In the genomic region with DNA sequence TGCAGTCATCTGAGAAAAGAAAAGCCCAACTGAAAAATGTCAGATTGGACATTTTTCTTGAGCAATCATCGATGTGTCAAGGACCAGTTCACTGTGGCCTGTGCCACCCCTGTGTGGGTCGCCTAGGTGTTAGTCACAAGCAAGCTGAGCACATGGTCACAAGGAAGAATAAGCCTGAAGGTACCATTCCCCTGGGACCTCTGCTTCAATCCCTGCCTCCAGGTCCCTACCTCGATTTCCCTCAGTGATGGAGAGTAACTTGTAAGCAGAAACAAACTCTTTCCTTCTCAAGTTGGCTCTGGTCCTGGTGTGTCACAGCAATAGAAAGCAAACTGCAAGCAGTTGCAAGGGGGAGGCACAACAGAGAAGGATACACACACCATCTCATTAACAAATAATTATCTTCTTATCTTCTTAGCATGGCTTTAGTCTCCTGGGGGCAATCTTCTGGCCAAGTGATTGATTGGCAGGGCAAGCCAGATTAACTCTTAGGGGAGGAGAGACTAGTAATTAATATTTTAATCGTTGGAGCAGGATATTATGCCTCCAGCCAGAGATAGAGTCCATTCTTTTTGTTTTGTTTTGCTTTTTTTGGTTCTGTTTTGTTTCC, we compare ENCODE assay signal across 13 mouse cellular contexts. TPM values are rescaled to one million over a fixed set of nuclear protein-coding genes. Genes with fewer than 3 reads are reported as not detected.
DNase-seq lines count a peak whose midpoint lies in the region; ATAC-seq and TF ChIP-seq lines count a peak whose summit lies in the region.
"Had no signal": no experiment of that assay in that cellular context is flagged by ENCODE, and none has a peak within 500 bp of the region (broad histone marks: within the 10 kb centered on the region; RNA-seq: fewer than 3 reads in every experiment).

No protein-coding gene starts in this region.

- dilution Hi-C loops in CH12.LX (cut with MboI; ENCODE audit: extremely low pct_ligation_motif_present, extremely low pct_unique_long_range_greater_than_20kb, low sequenced_read_pairs) = no loop called here

- H3K4me1 ChIP-seq in kidney, embryonic 15.5 days = peaks cover 17% of the 10 kb centered on the region
- H3K4me1 ChIP-seq in CH12.LX (ENCODE audit: control insufficient read depth in 1 of 2, insufficient read depth in 2 of 2) = no peaks in the 10 kb centered on the region
- H3K4me1 ChIP-seq in midbrain, embryonic 16.5 days (ENCODE audit: control insufficient read depth, insufficient read depth, low read length) = no peaks in the 10 kb centered on the region
- no peaks in the 10 kb centered on the region for H3K4me1 ChIP-seq in stomach, postnatal 0 days (replicated peaks; ENCODE audit: control insufficient read depth, insufficient read depth)
- H3K4me1 ChIP-seq: hindbrain, embryonic 15.5 days had no signal

- peak; percentile 14 for DNase-seq in adrenal gland, postnatal 14 days
- no peak for DNase-seq in adrenal gland, postnatal 4 days (ENCODE audit: low spot score in 2 of 2)
- DNase-seq in kidney, adult 8-10 months = no peak
- DNase-seq in CH12.LX (ENCODE audit: extremely low read depth) = no peak
- DNase-seq in stomach, postnatal 0 days (ENCODE audit: low spot score) = no peak
- DNase-seq in frontal cortex, postnatal 25 days (ENCODE audit: low spot score in 2 of 2) = no peak
- DNase-seq: lung, postnatal 4 days had no signal

- H3K36me3 ChIP-seq in kidney, embryonic 15.5 days = no peaks in the 10 kb centered on the region
- H3K36me3 ChIP-seq in CH12.LX (replicated peaks in 1 of 2; ENCODE audit: control insufficient read depth in 1 of 2, insufficient read depth in 1 of 2, low read length in 1 of 2) = no peaks in the 10 kb centered on the region
- H3K36me3 ChIP-seq in midbrain, embryonic 16.5 days (ENCODE audit: control insufficient read depth, insufficient read depth, low read length) = no peaks in the 10 kb centered on the region
- no peaks in the 10 kb centered on the region for H3K36me3 ChIP-seq in stomach, postnatal 0 days (ENCODE audit: control insufficient read depth, insufficient read depth, low read length)
- H3K36me3 ChIP-seq: hindbrain, embryonic 15.5 days; limb, embryonic 15.5 days had no signal

- in situ Hi-C loops in CH12.LX (cut with MboI; ENCODE audit: low pct_ligation_motif_present, low pct_unique_long_range_greater_than_20kb, low sequenced_read_pairs) = no loop called here

- H3K9me3 ChIP-seq in kidney, embryonic 15.5 days (replicated peaks) = no peaks in the 10 kb centered on the region
- H3K9me3 ChIP-seq in CH12.LX (replicated peaks; ENCODE audit: low read length) = no peaks in the 10 kb centered on the region
- H3K9me3 ChIP-seq in midbrain, embryonic 16.5 days (replicated peaks; ENCODE audit: control insufficient read depth, low read length, poor library complexity, severe bottlenecking) = no peaks in the 10 kb centered on the region
- no peaks in the 10 kb centered on the region for H3K9me3 ChIP-seq in stomach, postnatal 0 days (ENCODE audit: control insufficient read depth, low read length)
- H3K9me3 ChIP-seq: hindbrain, embryonic 15.5 days; limb, embryonic 15.5 days had no signal

- H3K27me3 ChIP-seq in kidney, embryonic 15.5 days = no peaks in the 10 kb centered on the region
- H3K27me3 ChIP-seq in CH12.LX (replicated peaks) = no peaks in the 10 kb centered on the region
- H3K27me3 ChIP-seq in midbrain, embryonic 16.5 days (ENCODE audit: control insufficient read depth, insufficient read depth, low read depth, low read length) = no peaks in the 10 kb centered on the region
- no peaks in the 10 kb centered on the region for H3K27me3 ChIP-seq in stomach, postnatal 0 days (ENCODE audit: control insufficient read depth, insufficient read depth, low read length)
- H3K27me3 ChIP-seq: hindbrain, embryonic 15.5 days; limb, embryonic 15.5 days had no signal

- no peak overlapping the region for H3K4me3 ChIP-seq in kidney, embryonic 15.5 days (replicated peaks)
- H3K4me3 ChIP-seq in CH12.LX (replicated peaks in 1 of 3; ENCODE audit: low read depth in 2 of 3, low read length in 2 of 3, poor library complexity in 1 of 3) = no peak overlapping the region
- no peak overlapping the region for H3K4me3 ChIP-seq in midbrain, embryonic 16.5 days (ENCODE audit: low read depth, low read length)
- no peak overlapping the region for H3K4me3 ChIP-seq in stomach, postnatal 0 days (ENCODE audit: low read depth, low read length)
- H3K4me3 ChIP-seq: hindbrain, embryonic 15.5 days; layer of hippocampus, adult 2 months; limb, embryonic 15.5 days had no signal

- TF ChIP-seq RAD21 in CH12.LX (IDR thresholded peaks at IDR 0.05; ENCODE audit: low read depth, low read length) = no peak

- no peak for ATAC-seq in kidney, embryonic 15.5 days (replicated peaks; ENCODE audit: low FRiP score)
- 0 out of 2 replicates have a peak, but pooled peaks have one; percentile 25 for ATAC-seq in midbrain, embryonic 16.5 days
- ATAC-seq in stomach, postnatal 0 days (ENCODE audit: low FRiP score, low TSS enrichment) = no peak

- no peak overlapping the region for H3K4me2 ChIP-seq in kidney, embryonic 15.5 days
- H3K4me2 ChIP-seq in CH12.LX (ENCODE audit: insufficient read depth, low read depth, poor library complexity, severe bottlenecking) = peak overlapping the region; percentile 29; the same call in 1 of the 2 replicates
- no peak overlapping the region for H3K4me2 ChIP-seq in midbrain, embryonic 16.5 days (ENCODE audit: low read length)
- H3K4me2 ChIP-seq in stomach, postnatal 0 days (replicated peaks; ENCODE audit: low read depth) = no peak overlapping the region
- H3K4me2 ChIP-seq: hindbrain, embryonic 15.5 days; limb, embryonic 15.5 days had no signal

- WGBS in kidney, embryonic 15.5 days = 54% methylated on average over 4 of the region's 4 CpGs
- WGBS in midbrain, embryonic 16.5 days = 58% methylated on average over 4 of the region's 4 CpGs
- 59% methylated on average over 4 of the region's 4 CpGs for WGBS in stomach, postnatal 0 days

- no peaks in the 10 kb centered on the region for H3K79me2 ChIP-seq in CH12.LX (replicated peaks; ENCODE audit: control insufficient read depth, extremely low read depth, insufficient read depth, poor library complexity, severe bottlenecking)

- TF ChIP-seq CTCF in CH12.LX (conservative IDR thresholded peaks at IDR 0.05 in 1 of 2, IDR thresholded peaks at IDR 0.05 in 1 of 2; ENCODE audit: low read depth in 2 of 2, low read length in 2 of 2) = no peak
- TF ChIP-seq CTCF in stomach, postnatal 0 days (IDR thresholded peaks at IDR 0.05; ENCODE audit: low read depth) = no peak

- H3K27ac ChIP-seq in kidney, embryonic 15.5 days = peak overlapping the region; percentile 3; the same call in 1 of the 2 replicates
- H3K27ac ChIP-seq in CH12.LX (ENCODE audit: insufficient read depth, low read depth) = no peak overlapping the region
- no peak overlapping the region for H3K27ac ChIP-seq in midbrain, embryonic 16.5 days (ENCODE audit: low read length)
- no peak overlapping the region; the same call in 1 of the 2 replicates for H3K27ac ChIP-seq in stomach, postnatal 0 days (replicated peaks)
- H3K27ac ChIP-seq: hindbrain, embryonic 15.5 days; layer of hippocampus, adult 2 months; limb, embryonic 15.5 days had no signal

- TF ChIP-seq EP300 in CH12.LX (IDR thresholded peaks at IDR 0.05; ENCODE audit: low read length) = no peak
- no peak for TF ChIP-seq EP300 in stomach, postnatal 0 days (optimal IDR thresholded peaks at IDR 0.05)

- H3K9ac ChIP-seq in kidney, embryonic 15.5 days = no peak overlapping the region
- no peak overlapping the region for H3K9ac ChIP-seq in CH12.LX (ENCODE audit: insufficient read depth, low read depth)
- H3K9ac ChIP-seq in midbrain, embryonic 16.5 days (ENCODE audit: low read depth, low read length) = no peak overlapping the region
- no peak overlapping the region for H3K9ac ChIP-seq in stomach, postnatal 0 days (ENCODE audit: low read length)
- H3K9ac ChIP-seq: hindbrain, embryonic 15.5 days; limb, embryonic 15.5 days had no signal

- no peak for TF ChIP-seq POLR2A in CH12.LX (IDR thresholded peaks at IDR 0.05; ENCODE audit: low read depth, low read length)

TF ChIP-seq in CH12.LX, 34 proteins besides CTCF, POLR2A, EP300 and RAD21:
- TF ChIP-seq HCFC1 (IDR thresholded peaks at IDR 0.05; ENCODE audit: low read depth, low read length) (no peak), RCOR1 (conservative IDR thresholded peaks at IDR 0.05; ENCODE audit: low read depth, low read length) (no peak), JUND (conservative IDR thresholded peaks at IDR 0.05; ENCODE audit: low read depth, low read length) (no peak), USF2 (conservative IDR thresholded peaks at IDR 0.05; ENCODE audit: low read depth, low read length) (no peak), IRF4 (IDR thresholded peaks at IDR 0.05; ENCODE audit: low read depth, low read length) (no peak), TBP (conservative IDR thresholded peaks at IDR 0.05; ENCODE audit: low read depth, low read length) (no peak), CHD1 (IDR thresholded peaks at IDR 0.05; ENCODE audit: low read depth, low read length) (no peak), MAX (IDR thresholded peaks at IDR 0.05; ENCODE audit: low read length) (no peak), USF1 (IDR thresholded peaks at IDR 0.05; ENCODE audit: low read depth, low read length) (no peak)

RNA-seq across cellular contexts. Expression of gene Cped1, which starts 51.8 kb away (rescaled TPM):
- total RNA-seq in adrenal gland, postnatal 14 days (2021) = 31.3 and 35.4 TPM in 2 replicates
- total RNA-seq in adrenal gland, postnatal 4 days (2021) = 10 to 100 TPM; 25.1 to 29.0 TPM
- 41.8 and 43.9 TPM in 2 replicates for polyA plus RNA-seq in kidney, embryonic 15.5 days (2015; fragmentation: Nextera tagmentation; extraction: Ambion mirVana)
- total RNA-seq in CH12.LX (2012; rRNA removed) (4.7 and 6.8 TPM in 2 replicates), CH12.LX (2014; rRNA removed) (0.46 and 0.51 TPM in 2 replicates)
- 1.1 TPM in 2 replicates for polyA plus RNA-seq in CH12.LX (2012; ENCODE audit: insufficient read length, low read depth)
- 2.1 and 2.7 TPM in 2 replicates for polyA plus RNA-seq in midbrain, embryonic 16.5 days (2015; fragmentation: Nextera tagmentation; extraction: Ambion mirVana)
- 10.4 and 10.7 TPM in 2 replicates for polyA plus RNA-seq in stomach, postnatal 0 days (2015; fragmentation: Nextera tagmentation; extraction: Ambion mirVana)
- total RNA-seq: MEL had no signal
